Mouse (Mus musculus): ENCODE data around the gene Mafg. TPM values are rescaled to one million over a fixed set of nuclear protein-coding genes. Genes with fewer than 3 reads are reported as not detected.
A peak's percentile ranks its signal among the peaks of the same experiment; 100 is the strongest.

The Mafg gene
- polyA plus RNA-seq, 1 experiment from 2014 or later = 18.7 TPM

DNA sequence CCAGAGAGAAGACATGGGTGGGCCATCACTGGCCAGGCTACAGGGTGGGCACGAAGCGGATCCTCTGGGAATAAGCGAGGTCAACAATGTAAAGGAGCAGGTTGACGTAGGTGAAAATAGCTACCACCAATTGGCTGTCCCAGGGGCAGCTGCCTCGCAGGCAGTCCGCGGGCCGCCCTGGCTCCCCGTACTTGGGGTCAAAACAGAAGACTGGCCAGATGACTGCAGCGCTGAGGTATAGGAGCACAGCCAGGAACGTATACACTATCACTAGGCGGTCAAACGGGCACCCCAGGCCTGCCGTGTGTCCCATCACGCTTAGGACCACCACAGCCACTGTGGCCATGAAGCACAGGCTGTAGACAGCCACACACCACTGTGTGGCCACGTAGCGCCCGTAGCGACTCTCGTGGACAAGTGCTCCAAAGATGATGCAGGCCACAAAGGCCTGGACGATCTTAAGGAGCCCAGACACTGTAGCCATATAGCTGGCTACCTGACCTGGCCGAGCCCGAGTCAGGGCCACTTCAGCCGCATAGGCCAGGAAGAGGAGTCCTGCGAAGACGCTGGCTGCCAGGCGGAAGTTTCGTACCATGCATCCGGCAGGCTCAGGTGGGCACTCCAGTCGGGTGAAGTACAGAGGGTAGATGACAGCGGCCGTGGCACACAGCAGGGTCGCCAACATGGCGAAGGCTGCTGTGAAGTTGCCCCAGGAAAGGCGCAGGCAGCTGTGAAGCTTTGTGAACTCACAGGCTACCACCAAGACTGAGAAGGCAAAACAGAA is 13.8 kb upstream of the Mafg start:
- no peak for DNase-seq (ENCODE audit: low spot score)

DNA sequence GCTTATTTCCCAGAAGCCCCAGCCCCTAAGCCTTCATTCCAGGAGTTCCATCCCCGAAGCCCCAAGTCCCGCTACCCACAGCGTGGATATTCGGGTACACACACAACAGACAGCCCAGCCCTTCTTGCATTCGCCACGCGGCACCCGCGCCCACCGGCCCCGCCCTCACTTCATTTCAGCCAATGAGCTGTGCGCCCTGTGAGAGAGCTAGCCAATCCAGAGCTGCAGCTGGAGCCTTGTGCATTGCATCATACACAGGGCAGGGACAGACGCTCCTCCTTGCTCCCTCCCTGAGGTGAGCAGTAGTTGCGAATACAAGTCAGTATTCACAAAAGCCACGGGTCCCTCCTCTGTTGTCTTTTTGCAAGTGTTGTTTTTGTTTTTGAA is 10.2 kb upstream of the Mafg start, which contains the start of gene Pycr1:
Pycr1 (minus strand) TSS at position 169 of the 387 bp plus-strand sequence.
- DNase-seq (ENCODE audit: low spot score) = peak; percentile 94

GRCm38 (mm10) chr11:120642939-120643600 is 9.7 kb upstream of the Mafg start:
- no peak for DNase-seq (ENCODE audit: low spot score)

DNA sequence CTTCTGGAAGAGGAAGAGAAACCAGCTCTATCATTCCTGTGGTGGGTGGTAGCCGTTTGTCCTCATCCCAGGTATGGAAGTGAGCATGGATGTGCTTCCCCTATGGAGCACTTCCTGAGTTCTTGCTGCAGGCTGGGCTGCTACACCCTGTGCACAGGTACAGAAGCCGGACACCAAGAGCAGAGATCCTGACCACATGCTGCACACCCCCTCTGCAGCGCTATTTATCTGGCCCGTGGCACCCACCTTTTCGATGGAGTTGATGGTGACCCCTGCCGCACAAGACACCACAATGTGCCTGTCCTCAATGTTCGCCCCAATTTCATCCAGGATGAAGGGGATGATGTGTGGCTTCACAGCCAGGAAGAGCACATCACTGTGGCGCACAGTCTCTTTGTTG is 8.5 kb upstream of the Mafg start:
- no peak for DNase-seq (ENCODE audit: low spot score)

- no peak for DNase-seq (ENCODE audit: low spot score)
These were observed 7.9 kb upstream of the Mafg start for GRCm38 (mm10) chr11:120641255-120641654.

- DNase-seq (ENCODE audit: low spot score) = no peak
These were observed 1.4 kb upstream of the Mafg start for GRCm38 (mm10) chr11:120634810-120635209.

DNA sequence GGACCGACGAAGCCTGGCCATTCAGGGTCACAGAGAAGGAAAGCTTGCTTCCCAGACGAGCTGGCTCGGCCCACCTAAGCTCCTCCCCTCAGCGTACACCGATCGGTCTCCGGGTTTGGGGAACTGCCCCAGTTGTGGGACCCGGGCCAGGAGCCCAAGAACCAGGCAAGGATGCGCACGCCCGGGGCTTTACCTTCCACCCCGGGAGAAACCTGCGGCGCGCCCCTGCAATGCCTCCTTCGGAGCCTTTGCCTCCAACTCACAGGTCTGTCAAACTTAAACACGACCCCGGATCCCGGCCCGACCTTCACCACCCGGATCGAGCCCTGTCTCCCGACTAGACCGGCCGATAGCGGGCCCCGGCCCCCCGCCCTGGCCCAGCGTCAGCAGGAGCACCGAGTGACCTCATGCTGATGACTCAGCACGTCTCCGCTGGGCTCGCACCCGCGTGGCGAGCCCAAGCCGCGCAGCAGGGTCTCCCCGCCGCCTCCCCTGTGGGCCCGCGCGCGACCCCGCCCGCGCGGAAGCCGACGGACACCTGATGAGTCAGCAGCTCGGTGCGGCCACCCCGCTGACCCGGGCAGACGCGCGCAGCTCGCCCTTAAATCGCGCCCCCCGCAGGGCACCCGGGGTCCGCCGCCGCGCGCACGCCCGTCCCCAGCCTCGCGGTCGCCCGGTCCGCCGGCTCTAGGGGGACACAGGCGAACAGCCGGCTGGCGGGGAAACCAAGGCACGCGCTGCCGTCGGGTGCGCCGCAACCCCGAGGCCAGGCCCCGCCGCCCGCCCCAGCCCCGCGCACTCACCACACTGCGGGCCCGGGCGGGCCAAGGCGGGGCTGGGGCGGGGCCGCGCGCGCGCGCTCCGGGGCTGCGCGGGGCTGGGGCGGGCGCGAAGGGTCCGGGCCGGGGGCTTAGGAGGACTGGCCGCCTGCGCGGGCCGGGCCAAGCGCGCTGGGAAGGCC is 561 bp downstream of the Mafg start:
- DNase-seq (ENCODE audit: low spot score) = peak; percentile 61

GRCm38 (mm10) chr11:120631726-120632448 is 1.5 kb downstream of the Mafg start:
- DNase-seq (ENCODE audit: low spot score) = no peak

- peak; percentile 61 for DNase-seq (ENCODE audit: low spot score)
These were observed 2.3 kb downstream of the Mafg start for GRCm38 (mm10) chr11:120630881-120631725.

GRCm38 (mm10) chr11:120630401-120630871 is 3.0 kb downstream of the Mafg start:
- DNase-seq (ENCODE audit: low spot score) = peak; percentile 23

- peak; percentile 40 for DNase-seq (ENCODE audit: low spot score)
These were observed 3.5 kb downstream of the Mafg start for GRCm38 (mm10) chr11:120629911-120630310.

DNA sequence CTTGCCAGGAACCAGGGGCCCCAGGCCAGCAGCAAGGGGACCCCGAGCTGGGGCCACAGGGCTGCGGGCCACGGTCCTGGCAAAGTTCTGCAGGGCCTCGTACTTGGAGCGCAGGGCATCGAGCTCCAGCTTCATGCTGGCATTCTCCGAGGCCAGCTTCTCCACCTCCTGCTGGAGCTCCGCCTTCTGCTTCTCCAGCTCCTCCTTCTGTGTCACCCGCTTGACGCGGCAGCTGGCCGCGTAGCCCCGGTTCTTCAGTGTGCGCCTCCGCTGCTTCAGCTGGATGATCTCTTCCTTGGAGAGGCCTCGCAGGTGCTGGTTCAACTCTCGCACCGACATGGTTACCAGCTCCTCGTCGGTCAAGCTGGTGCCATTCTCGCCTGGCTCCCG is 4.1 kb downstream of the Mafg start:
- DNase-seq (ENCODE audit: low spot score) = peak; percentile 79

- DNase-seq (ENCODE audit: low spot score) = no peak
These were observed 4.6 kb downstream of the Mafg start for GRCm38 (mm10) chr11:120628601-120629340.

GRCm38 (mm10) chr11:120627468-120628300 is 5.7 kb downstream of the Mafg start:
- DNase-seq (ENCODE audit: low spot score) = peak; percentile 80

DNA sequence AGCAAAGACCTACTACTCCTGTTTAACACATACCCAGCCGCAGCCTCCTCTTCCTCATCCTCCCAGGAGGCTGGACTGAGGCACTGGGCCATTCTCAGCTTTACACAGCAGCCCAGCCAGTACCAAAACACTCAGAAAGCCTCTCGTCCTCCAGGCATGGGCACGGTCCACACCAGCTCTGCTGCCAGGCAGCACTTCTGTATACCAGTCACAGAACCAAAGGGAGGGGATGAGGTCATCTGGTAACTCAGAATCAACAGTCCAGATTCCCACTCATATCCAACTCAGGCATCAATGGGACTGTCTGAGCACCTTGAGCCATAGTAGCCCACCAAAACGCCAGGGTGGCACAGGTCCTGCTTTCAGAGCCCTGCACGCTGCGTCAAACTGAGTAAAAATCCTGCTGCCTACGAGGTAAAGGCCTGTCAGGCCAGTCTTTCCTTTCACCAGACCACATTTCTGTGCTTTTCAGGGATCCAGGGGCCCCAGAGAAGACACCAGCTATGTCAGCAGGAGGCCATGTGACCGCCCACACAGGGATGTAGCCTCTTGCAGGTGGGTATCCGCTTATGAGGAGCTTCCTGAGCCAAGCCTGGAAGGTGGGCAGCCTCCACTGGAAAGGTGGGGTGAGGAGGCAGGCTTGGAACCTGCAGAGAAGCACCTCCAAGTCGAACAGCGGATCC is 6.5 kb downstream of the Mafg start:
- no peak for DNase-seq (ENCODE audit: low spot score)

- no peak for DNase-seq (ENCODE audit: low spot score)
These were observed 8.1 kb downstream of the Mafg start, which contains the start of gene Sirt7 for GRCm38 (mm10) chr11:120625152-120625775. Sirt7 (minus strand) TSS chr11:120625240.

GRCm38 (mm10) chr11:120624680-120625111 is 8.7 kb downstream of the Mafg start:
- peak; percentile 88 for DNase-seq (ENCODE audit: low spot score)
